Mouse (Mus musculus): ENCODE data around the gene Slc16a12.

DNA sequence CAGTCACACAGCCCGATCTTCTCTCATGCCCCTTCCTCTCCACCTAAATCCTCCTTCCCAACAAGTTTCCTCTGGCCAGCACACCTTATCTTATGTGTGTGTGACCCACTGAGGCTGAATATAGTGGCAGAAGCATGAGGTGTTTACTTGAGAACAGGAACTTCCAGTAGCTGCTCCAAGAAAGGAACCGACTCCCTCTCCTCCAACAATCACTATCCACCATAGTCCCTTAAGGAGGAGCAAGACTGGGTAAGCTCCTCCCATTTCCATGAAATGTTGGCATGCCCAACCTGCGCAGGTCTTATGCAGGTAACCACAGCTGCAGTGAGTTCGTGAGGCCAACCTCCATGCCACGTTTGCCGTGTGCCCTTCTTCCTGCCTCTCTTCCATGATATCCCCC lies 23.7 kb upstream of the Slc16a12 start:
- TF ChIP-seq CTCF (IDR thresholded peaks at IDR 0.05; ENCODE audit: borderline replicate concordance, extremely low read depth, insufficient read depth, insufficient read length) (no peak), POLR2A (IDR thresholded peaks at IDR 0.05; ENCODE audit: borderline replicate concordance, extremely low read depth, insufficient read depth, insufficient read length, poor library complexity, severe bottlenecking) (no peak)

Measured in brain, embryonic 14.5 days (tissue).